Mouse (Mus musculus): ENCODE measurements around the gene Fzd5. TPM values are rescaled to one million over a fixed set of nuclear protein-coding genes. Genes with fewer than 3 reads are reported as not detected.

Gene Fzd5
- polyA plus RNA-seq, 2 experiments = 2.1 to 3.9 TPM

- peaks cover 20% of the 10 kb centered on the region for H3K36me3 ChIP-seq (ENCODE audit: control insufficient read depth, insufficient read depth, low read length)
- H3K4me1 ChIP-seq (ENCODE audit: control insufficient read depth, insufficient read depth, low read length) = no peaks in the 10 kb centered on the region
- H3K9me3 ChIP-seq (ENCODE audit: control insufficient read depth, low read length) = no peaks in the 10 kb centered on the region
- H3K4me3 ChIP-seq (replicated peaks; ENCODE audit: low read length) = no peak overlapping the region
- H3K27ac ChIP-seq (replicated peaks; ENCODE audit: low read depth, low read length) = no peak overlapping the region
- H3K4me2 ChIP-seq (replicated peaks; ENCODE audit: low read depth, low read length, severe bottlenecking) = no peak overlapping the region
- TF ChIP-seq POLR2A (IDR thresholded peaks at IDR 0.05; ENCODE audit: borderline replicate concordance, extremely low read depth, insufficient read depth, insufficient read length) = no peak
- ATAC-seq (ENCODE audit: low FRiP score, low read depth) = no peak
- no peak overlapping the region for H3K9ac ChIP-seq (ENCODE audit: low read depth, low read length, severe bottlenecking)
- 69% methylated on average over 2 of the region's 2 CpGs for WGBS
- DNase-seq (ENCODE audit: low spot score) = no peak
- H3K27me3 ChIP-seq (ENCODE audit: control insufficient read depth, insufficient read depth, low read length) = no peaks in the 10 kb centered on the region
Observed at GRCm38 (mm10) chr1:64715458-64715857, 22.1 kb downstream of the Fzd5 start.

- Histone ChIP-seq H3K9me3 (ENCODE audit: control insufficient read depth, low read length) (no peaks in the 10 kb centered on the region), H3K4me2 (replicated peaks; ENCODE audit: low read depth, low read length, severe bottlenecking) (no peak overlapping the region), H3K9ac (ENCODE audit: low read depth, low read length, severe bottlenecking) (no peak overlapping the region), H3K36me3 (ENCODE audit: control insufficient read depth, insufficient read depth, low read length) (peaks cover 18% of the 10 kb centered on the region), H3K4me1 (ENCODE audit: control insufficient read depth, insufficient read depth, low read length) (no peaks in the 10 kb centered on the region), H3K27ac (replicated peaks; ENCODE audit: low read depth, low read length) (no peak overlapping the region), H3K4me3 (replicated peaks; ENCODE audit: low read length) (no peak overlapping the region), H3K27me3 (ENCODE audit: control insufficient read depth, insufficient read depth, low read length) (no peaks in the 10 kb centered on the region)
- 85% methylated on average over 14 of the region's 14 CpGs for WGBS
- TF ChIP-seq POLR2A (IDR thresholded peaks at IDR 0.05; ENCODE audit: borderline replicate concordance, extremely low read depth, insufficient read depth, insufficient read length) = no peak
- DNase-seq (ENCODE audit: low spot score) (no peak), ATAC-seq (ENCODE audit: low FRiP score, low read depth) (no peak)
Observed at GRCm38 (mm10) chr1:64712006-64712760, 25.4 kb downstream of the Fzd5 start.

DNA sequence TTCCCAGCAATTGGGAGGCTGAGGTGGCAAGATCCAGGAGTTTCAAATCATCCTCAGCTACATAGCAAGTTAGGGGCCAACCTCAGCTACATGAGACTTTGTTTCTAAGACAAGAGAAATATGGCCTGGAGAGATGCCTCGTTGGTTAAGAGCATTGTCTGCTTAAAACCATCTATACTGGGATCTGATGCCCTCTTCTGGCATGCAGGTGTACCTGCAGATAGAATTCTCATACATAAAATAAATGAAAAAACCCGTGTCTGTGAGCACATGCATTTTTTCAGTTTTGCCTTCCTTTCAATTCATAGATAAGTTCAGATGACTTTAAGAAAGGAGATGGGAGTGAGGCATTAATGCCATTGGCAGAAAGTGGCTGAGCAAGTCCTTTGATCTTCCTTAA is 27.7 kb downstream of the Fzd5 start:
- 18% methylated on average over 2 of the region's 2 CpGs for WGBS
- H3K9ac ChIP-seq (ENCODE audit: low read depth, low read length, severe bottlenecking) = no peak overlapping the region
- H3K4me3 ChIP-seq (replicated peaks; ENCODE audit: low read length) = no peak overlapping the region
- H3K4me2 ChIP-seq (replicated peaks; ENCODE audit: low read depth, low read length, severe bottlenecking) = no peak overlapping the region
- H3K27me3 ChIP-seq (ENCODE audit: control insufficient read depth, insufficient read depth, low read length) = no peaks in the 10 kb centered on the region
- no peak overlapping the region for H3K27ac ChIP-seq (replicated peaks; ENCODE audit: low read depth, low read length)
- H3K36me3 ChIP-seq (ENCODE audit: control insufficient read depth, insufficient read depth, low read length) = peaks cover 9% of the 10 kb centered on the region
- no peak for DNase-seq (ENCODE audit: low spot score)
- no peaks in the 10 kb centered on the region for H3K9me3 ChIP-seq (ENCODE audit: control insufficient read depth, low read length)
- H3K4me1 ChIP-seq (ENCODE audit: control insufficient read depth, insufficient read depth, low read length) = no peaks in the 10 kb centered on the region
- TF ChIP-seq POLR2A (IDR thresholded peaks at IDR 0.05; ENCODE audit: borderline replicate concordance, extremely low read depth, insufficient read depth, insufficient read length) = no peak
- no peak for ATAC-seq (ENCODE audit: low FRiP score, low read depth)

- Histone ChIP-seq H3K4me3 (replicated peaks; ENCODE audit: low read length) (no peak overlapping the region), H3K36me3 (ENCODE audit: control insufficient read depth, insufficient read depth, low read length) (peaks cover 24% of the 10 kb centered on the region), H3K27ac (replicated peaks; ENCODE audit: low read depth, low read length) (no peak overlapping the region), H3K9me3 (ENCODE audit: control insufficient read depth, low read length) (no peaks in the 10 kb centered on the region), H3K4me2 (replicated peaks; ENCODE audit: low read depth, low read length, severe bottlenecking) (no peak overlapping the region), H3K9ac (ENCODE audit: low read depth, low read length, severe bottlenecking) (no peak overlapping the region), H3K4me1 (ENCODE audit: control insufficient read depth, insufficient read depth, low read length) (no peaks in the 10 kb centered on the region), H3K27me3 (ENCODE audit: control insufficient read depth, insufficient read depth, low read length) (no peaks in the 10 kb centered on the region)
- ATAC-seq (ENCODE audit: low FRiP score, low read depth) (no peak), DNase-seq (ENCODE audit: low spot score) (no peak)
- 80% methylated on average over 2 of the region's 2 CpGs for WGBS
- TF ChIP-seq POLR2A (IDR thresholded peaks at IDR 0.05; ENCODE audit: borderline replicate concordance, extremely low read depth, insufficient read depth, insufficient read length) = no peak
Observed at GRCm38 (mm10) chr1:64706610-64707009, 30.9 kb downstream of the Fzd5 start.

DNA sequence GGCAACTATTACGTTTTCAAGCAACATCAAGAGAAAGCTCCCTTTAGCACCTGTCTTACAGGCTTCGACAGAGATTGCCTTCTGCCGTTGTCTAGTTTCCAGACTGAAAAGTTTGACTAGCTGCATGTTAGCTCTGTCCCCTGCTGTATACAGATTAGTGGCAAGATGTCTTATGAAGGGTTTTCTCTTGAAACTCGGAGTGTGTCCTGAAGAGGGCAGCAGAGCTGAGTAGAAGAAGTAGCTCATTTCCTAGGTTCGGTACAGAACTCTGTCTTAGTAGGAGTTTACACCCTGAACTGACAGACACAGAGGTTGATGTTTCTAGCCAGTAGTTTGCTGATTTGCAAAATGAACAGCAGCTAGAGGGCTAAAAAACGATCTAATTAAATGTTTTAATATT is 32.3 kb downstream of the Fzd5 start:
- Histone ChIP-seq H3K27me3 (ENCODE audit: control insufficient read depth, insufficient read depth, low read length) (no peaks in the 10 kb centered on the region), H3K27ac (replicated peaks; ENCODE audit: low read depth, low read length) (no peak overlapping the region), H3K4me2 (replicated peaks; ENCODE audit: low read depth, low read length, severe bottlenecking) (no peak overlapping the region), H3K9me3 (ENCODE audit: control insufficient read depth, low read length) (no peaks in the 10 kb centered on the region), H3K9ac (ENCODE audit: low read depth, low read length, severe bottlenecking) (no peak overlapping the region), H3K36me3 (ENCODE audit: control insufficient read depth, insufficient read depth, low read length) (peaks cover 26% of the 10 kb centered on the region), H3K4me1 (ENCODE audit: control insufficient read depth, insufficient read depth, low read length) (no peaks in the 10 kb centered on the region), H3K4me3 (replicated peaks; ENCODE audit: low read length) (no peak overlapping the region)
- 40% methylated on average over 6 of the region's 6 CpGs for WGBS
- ATAC-seq (ENCODE audit: low FRiP score, low read depth) (peak; percentile 37; the same call in 1 of the 2 replicates), DNase-seq (ENCODE audit: low spot score) (peak; percentile 64)
- no peak for TF ChIP-seq POLR2A (IDR thresholded peaks at IDR 0.05; ENCODE audit: borderline replicate concordance, extremely low read depth, insufficient read depth, insufficient read length)
